Mouse (Mus musculus) midbrain, embryonic 10.5 days (tissue): Measurements from ENCODE around the gene Fbxw9. TPM values are rescaled to one million over a fixed set of nuclear protein-coding genes. Genes with fewer than 3 reads are reported as not detected.

ENCODE experiments used
- DNase-seq: peaks from one replicate; pipeline ENCODE4 v3.0.0-alpha.2; 2017; ENCODE audit warnings: low spot score
- H3K27ac ChIP-seq: fragments of 300-500 bp; sonication (generic); replicated peaks from 2 replicates; pipeline ENCODE4 v1.5.1; 2016; ENCODE audit warnings: mild to moderate bottlenecking
- H3K27me3 ChIP-seq: fragments of 300-500 bp; sonication (generic); 2 replicates; pipeline ENCODE4 v1.6.1; 2016; ENCODE audit warnings: low read depth, mild to moderate bottlenecking; ENCODE audit not compliant: poor library complexity, severe bottlenecking
- H3K36me3 ChIP-seq: fragments of 300-500 bp; sonication (generic); 2 replicates; pipeline ENCODE4 v1.6.1; 2016; ENCODE audit warnings: mild to moderate bottlenecking, moderate library complexity
- H3K4me1 ChIP-seq: fragments of 300-500 bp; sonication (generic); 2 replicates; pipeline ENCODE4 v1.6.1; 2016
- H3K4me3 ChIP-seq: fragments of 300-500 bp; sonication (generic); 2 replicates; pipeline ENCODE4 v1.5.1; 2016; ENCODE audit warnings: mild to moderate bottlenecking, moderate library complexity
- H3K9me3 ChIP-seq: fragments of 300-500 bp; sonication (generic); replicated peaks from 2 replicates; pipeline ENCODE4 v1.6.1; 2016; ENCODE audit warnings: mild to moderate bottlenecking
- WGBS: fragments of 180-500 bp; shearing (Covaris S2); methylation state at CpG from one replicate; pipeline ENCODE4 v1.1.7; 2016; 5-methylcytosine and 5-hydroxymethylcytosine counted together
- polyA plus RNA-seq: library from polyadenylated mRNA; unstranded; fragments of >200 nt; fragmentation: Nextera tagmentation; extraction: Ambion mirVana; gene quantifications from 2 replicates; pipeline ENCODE4 v1.2.1, GENCODE M21; 2016

The Fbxw9 gene
- polyA plus RNA-seq, result 25.5 and 32.3 TPM in 2 replicates

DNA sequence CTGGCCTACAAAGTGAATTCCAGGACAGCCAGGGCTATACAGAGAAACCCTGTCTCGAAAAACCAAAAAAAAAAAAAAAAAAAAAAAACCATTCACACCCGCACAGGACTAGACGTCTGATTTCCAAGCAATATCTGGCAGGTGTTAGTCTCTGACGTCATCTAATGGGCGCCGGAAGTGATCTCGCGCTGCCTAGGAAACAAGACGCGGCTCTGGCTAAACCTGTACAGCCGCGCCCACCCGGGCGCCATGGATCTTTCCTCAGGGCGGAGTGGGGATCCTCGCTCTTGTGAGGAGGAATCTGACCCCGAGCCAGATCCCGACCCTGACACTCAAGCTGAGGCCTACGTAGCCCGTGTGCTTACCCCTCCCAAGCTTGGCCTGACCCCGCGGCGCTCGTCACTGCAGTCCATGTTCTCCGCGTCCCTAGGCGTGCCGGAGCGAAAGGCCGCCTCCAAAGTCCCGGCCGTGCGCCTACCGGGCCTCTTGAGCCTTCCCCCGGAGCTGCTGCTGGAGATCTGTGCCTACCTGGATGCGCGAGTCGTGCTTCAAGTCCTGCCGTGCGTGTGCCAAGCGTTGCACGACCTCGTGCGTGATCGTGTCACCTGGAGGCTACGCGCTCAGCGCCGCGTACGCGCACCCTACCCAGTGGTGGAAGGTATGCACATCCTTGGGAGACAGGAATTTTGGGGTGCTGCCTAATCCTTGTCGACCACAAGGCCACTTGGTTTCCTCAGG lies at the start of gene Fbxw9:
Gene Fbxw9 (plus strand): TSS at position 177 of the 738 bp plus-strand sequence.
- Histone ChIP-seq H3K36me3 (peaks cover 46% of the 10 kb centered on the region), H3K4me1 (peaks cover 20% of the 10 kb centered on the region), H3K9me3 (no peaks in the 10 kb centered on the region), H3K27ac (peak within 1 kb of the TSS; percentile 78), H3K27me3 (no peaks in the 10 kb centered on the region), H3K4me3 (peak within 1 kb of the TSS; percentile 93)
- DNase-seq, result peak; percentile 90
- WGBS, result under 1% methylated on average over 53 of the region's 53 CpGs

DNA sequence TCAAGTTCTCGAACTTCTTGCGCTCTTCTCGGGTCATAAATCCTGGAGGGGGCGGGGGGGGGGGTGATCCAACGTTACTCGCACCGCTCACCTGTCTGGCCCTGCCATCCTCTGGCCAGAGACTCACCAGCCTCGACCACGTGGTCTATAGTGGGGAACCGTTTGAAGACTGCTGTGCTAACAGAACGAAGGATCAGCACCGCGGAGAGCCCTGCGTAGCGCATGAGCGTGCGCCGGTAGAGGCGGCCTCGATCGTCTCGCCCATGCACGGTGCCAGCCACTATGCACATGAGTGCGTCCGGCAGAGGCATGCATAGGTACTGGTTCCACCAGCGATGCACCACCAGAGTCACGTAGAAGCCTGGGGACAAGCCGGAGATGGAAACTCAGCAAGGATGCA lies 48.6 kb upstream of the Fbxw9 start:
- Histone ChIP-seq H3K4me3 (peak overlapping the region; percentile 21), H3K27ac (no peak overlapping the region), H3K27me3 (peaks cover 77% of the 10 kb centered on the region), H3K9me3 (no peaks in the 10 kb centered on the region), H3K36me3 (no peaks in the 10 kb centered on the region), H3K4me1 (peaks cover 12% of the 10 kb centered on the region)
- whole genome bisulfite sequencing, result 13% methylated on average over 28 of the region's 28 CpGs
- DNase-seq, result no peak

DNA sequence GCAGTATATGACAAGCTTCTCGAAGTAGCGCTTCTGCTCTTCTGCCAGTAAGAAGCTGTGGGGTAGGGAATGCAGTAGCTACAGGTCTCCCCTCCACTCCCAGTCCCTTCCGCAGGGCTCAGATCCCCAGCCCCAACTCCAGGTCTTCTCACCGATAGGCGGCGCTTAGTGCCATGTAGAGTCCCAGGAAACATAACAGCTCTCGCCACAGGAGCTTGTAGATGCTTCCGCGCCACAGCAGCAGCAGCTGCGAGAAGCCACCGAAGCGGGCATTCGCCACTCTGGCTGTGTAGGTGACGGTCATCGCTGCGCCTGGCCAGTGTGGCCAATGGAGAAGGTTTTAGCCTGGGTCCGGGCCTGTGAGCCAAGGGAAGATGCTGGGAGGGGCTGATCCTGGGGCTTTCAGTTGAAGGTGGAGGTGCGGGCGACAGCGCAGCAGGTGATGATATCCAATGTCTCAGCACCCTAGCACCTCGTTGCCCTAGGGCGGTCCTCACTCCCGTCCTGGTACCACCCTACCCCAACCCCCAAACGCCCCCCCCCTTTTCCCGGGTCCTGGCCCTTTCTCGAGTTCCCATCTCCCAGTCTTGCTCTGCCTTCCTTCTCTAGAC lies 46.5 kb upstream of the Fbxw9 start:
- Histone ChIP-seq H3K9me3 (no peaks in the 10 kb centered on the region), H3K4me1 (peaks cover 24% of the 10 kb centered on the region), H3K27me3 (peaks cover 61% of the 10 kb centered on the region), H3K36me3 (peaks cover 12% of the 10 kb centered on the region), H3K27ac (peak overlapping the region; percentile 39; the same call in 1 of the 2 replicates), H3K4me3 (peak overlapping the region; percentile 51)
- peak; percentile 77 for DNase-seq
- WGBS, result 5% methylated on average over 26 of the region's 26 CpGs

DNA sequence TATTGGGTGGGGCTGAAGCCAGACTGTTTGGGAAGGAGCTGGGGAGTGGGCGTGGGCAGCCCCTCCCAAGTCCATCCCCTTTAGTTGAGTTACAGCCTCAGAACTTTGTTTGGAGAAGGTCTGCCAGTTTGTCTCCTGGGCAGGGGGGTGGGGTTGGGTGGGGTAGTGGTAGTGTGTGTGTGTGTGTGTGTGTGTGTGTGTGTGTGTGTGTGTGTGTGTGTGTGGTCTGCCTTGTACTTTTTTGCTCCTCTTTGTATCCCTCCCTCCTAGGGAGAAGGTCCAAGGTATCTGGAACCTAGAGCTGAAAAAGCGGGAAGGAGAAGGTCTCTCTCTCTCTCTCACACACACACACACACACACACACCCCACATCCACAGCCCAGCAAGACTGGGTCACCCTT lies 45.4 kb upstream of the Fbxw9 start, which contains the start of gene Best2:
Gene Best2 (minus strand): TSS at position 101 of the 400 bp plus-strand sequence.
- Histone ChIP-seq H3K4me1 (peaks cover 24% of the 10 kb centered on the region), H3K27ac (peak within 1 kb of the TSS; percentile 39; the same call in 1 of the 2 replicates), H3K27me3 (peaks cover 50% of the 10 kb centered on the region), H3K36me3 (peaks cover 23% of the 10 kb centered on the region), H3K9me3 (no peaks in the 10 kb centered on the region), H3K4me3 (peak within 1 kb of the TSS; percentile 51)
- WGBS, result 65% methylated on average over 2 of the region's 2 CpGs
- no peak for DNase-seq

DNA sequence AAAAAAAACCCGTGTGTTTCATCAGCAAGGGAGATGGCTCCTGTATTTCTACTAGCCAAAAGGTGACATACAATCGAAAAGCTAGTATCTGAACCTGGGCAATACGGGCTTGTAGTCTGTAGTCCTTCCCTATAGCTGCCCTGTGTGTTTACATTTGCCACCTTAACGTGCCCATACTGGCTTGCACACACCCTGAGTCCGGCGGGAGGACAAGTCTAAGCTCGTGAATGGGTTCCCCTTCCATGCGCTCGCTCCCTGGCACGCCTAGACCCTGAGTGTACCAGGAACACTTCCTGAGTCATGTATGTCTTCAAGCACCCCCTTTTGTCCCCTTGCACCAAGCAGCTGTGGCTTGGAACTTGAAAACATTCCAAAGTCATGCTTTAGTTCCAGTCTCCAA lies 43.1 kb upstream of the Fbxw9 start:
- Histone ChIP-seq H3K36me3 (peaks cover 46% of the 10 kb centered on the region), H3K9me3 (no peaks in the 10 kb centered on the region)

DNA sequence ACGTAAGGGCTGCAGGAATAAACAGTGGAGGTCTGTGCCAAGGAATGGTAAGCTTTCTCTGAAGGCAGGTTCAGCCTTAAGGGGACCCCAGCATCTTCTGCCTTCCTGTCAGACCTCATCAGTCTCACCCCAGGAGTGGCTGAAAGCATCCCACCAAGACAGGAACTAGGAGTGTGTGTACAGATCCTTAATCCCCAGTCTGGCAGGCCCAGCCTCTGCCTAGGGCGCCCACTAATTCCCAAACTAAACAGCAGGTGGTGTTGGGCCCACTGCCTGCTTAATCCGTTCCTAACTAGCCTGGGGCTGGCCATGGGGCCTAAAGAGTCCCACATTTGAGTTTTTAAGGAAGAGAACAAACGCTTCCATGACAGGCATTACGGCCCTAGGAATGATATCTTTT lies 42.6 kb upstream of the Fbxw9 start:
- no peak overlapping the region for H3K27ac ChIP-seq

More for the DNA sequence above, 43.1 kb upstream of the Fbxw9 start:
- peaks cover 33% of the 10 kb centered on the region for H3K27me3 ChIP-seq
- WGBS, result 70% methylated on average over 10 of the region's 10 CpGs
- peaks cover 19% of the 10 kb centered on the region for H3K4me1 ChIP-seq
- no peak for DNase-seq
- H3K27ac ChIP-seq, result no peak overlapping the region
- no peak overlapping the region for H3K4me3 ChIP-seq

DNA sequence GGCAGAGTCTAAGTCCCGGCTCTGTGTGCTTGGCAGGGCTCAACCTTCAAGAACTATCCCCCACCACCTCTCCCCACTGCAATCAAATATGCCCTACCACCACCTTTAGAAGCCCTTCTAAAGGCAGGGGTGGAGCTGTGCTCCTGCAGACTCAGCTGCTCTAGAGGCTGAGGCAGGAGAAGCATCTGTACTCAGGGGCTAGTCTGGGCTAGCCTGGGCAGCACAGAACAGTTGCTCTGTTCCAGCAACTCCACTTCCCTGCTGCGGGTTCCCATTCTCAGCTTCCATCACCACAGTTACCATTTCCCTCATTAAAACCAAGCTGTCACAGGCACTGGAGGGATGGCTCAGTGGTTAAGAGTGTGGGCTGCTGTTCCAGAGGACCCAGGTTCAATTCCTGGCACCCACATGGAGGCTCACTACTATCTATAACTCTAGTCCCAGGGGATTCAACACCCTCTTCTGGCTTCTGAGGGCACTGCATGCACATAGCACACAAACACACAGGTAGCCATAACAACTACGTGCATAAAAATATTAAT lies 38.3 kb upstream of the Fbxw9 start:
- peaks cover 71% of the 10 kb centered on the region for H3K36me3 ChIP-seq
- no peak overlapping the region for H3K27ac ChIP-seq
- no peak for DNase-seq
- peaks cover 36% of the 10 kb centered on the region for H3K4me1 ChIP-seq
- 95% methylated on average over 3 of the region's 3 CpGs for WGBS
- H3K4me3 ChIP-seq, result no peak overlapping the region
- no peaks in the 10 kb centered on the region for H3K27me3 ChIP-seq
- H3K9me3 ChIP-seq, result no peaks in the 10 kb centered on the region

More for the DNA sequence above, 42.6 kb upstream of the Fbxw9 start:
- H3K27me3 ChIP-seq, result peaks cover 28% of the 10 kb centered on the region
- no peak overlapping the region for H3K4me3 ChIP-seq
- peaks cover 51% of the 10 kb centered on the region for H3K36me3 ChIP-seq
- H3K4me1 ChIP-seq, result peaks cover 19% of the 10 kb centered on the region
- no peak for DNase-seq
- no peaks in the 10 kb centered on the region for H3K9me3 ChIP-seq
- WGBS, result 31% methylated on average over 5 of the region's 5 CpGs

DNA sequence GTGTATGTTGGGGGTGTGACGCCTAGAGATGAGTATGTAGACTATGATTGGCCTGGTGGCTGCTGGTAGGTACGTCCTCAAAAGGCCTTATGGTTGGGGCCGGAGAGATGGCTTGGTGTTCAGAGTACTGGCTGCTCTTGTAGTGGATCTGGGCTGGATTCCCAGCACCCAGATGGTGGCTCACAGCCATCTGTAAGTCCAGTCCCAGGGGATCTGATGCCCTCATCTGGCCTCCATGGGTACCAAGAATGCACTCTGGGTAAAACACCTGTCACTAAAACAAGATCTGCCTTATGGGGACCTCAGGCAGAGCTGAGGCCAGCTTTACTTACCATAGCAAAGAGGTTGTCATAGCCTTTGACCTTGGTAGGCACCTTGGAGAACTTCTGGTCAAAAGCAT lies 36.0 kb upstream of the Fbxw9 start:
- Histone ChIP-seq H3K36me3 (peaks cover 57% of the 10 kb centered on the region), H3K4me1 (peaks cover 37% of the 10 kb centered on the region), H3K27ac (no peak overlapping the region), H3K4me3 (peak overlapping the region; percentile 83), H3K27me3 (no peaks in the 10 kb centered on the region), H3K9me3 (no peaks in the 10 kb centered on the region)
- no peak for DNase-seq
- 96% methylated on average over 3 of the region's 3 CpGs for WGBS

DNA sequence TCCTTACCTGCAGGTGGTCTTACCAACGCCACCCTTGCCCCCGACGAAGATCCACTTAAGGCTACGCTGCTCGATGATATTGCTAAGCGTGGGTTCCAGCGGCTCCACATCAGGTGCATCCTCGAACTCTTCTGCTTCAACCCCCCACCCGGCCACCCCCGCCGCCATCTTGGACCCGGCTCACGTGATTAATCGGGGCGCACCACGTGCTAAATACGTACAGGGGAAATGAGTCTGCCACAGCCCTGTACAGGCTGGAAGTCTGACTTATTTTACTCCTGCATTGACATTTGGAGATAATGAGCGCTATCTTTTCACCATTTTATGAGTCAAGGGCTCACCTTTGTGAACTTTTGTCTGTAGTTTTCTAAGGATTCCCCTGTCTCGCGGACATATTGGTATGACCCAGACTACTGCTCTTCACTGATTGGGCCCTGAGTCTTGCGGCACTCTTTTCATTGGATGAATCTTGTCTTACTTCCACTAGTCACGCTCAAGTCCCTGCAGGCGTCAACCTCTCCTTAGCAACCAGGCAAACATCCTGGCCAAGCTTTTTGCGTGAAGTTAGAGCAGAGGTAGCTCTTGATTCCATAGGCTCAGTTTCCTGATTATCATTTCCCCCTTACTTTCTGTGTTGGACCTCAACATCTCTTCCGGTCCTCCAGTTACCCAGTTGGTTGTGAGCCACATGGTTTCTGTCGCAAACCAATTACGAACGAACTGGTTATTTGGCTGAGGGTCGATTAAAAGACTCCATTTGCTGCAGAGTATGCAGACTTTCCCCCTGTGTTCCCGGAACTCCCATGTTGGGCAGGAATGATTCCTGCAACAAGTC lies 34.5 kb upstream of the Fbxw9 start, which contains the start of gene Asna1:
Gene Asna1 (minus strand): TSS at position 184 of the 835 bp plus-strand sequence.
- Histone ChIP-seq H3K9me3 (no peaks in the 10 kb centered on the region), H3K27ac (peak within 1 kb of the TSS; percentile 98), H3K36me3 (peaks cover 57% of the 10 kb centered on the region), H3K4me3 (peak within 1 kb of the TSS; percentile 83), H3K27me3 (no peaks in the 10 kb centered on the region), H3K4me1 (peaks cover 44% of the 10 kb centered on the region)
- peak; percentile 88 for DNase-seq
- WGBS, result 7% methylated on average over 30 of the region's 30 CpGs

DNA sequence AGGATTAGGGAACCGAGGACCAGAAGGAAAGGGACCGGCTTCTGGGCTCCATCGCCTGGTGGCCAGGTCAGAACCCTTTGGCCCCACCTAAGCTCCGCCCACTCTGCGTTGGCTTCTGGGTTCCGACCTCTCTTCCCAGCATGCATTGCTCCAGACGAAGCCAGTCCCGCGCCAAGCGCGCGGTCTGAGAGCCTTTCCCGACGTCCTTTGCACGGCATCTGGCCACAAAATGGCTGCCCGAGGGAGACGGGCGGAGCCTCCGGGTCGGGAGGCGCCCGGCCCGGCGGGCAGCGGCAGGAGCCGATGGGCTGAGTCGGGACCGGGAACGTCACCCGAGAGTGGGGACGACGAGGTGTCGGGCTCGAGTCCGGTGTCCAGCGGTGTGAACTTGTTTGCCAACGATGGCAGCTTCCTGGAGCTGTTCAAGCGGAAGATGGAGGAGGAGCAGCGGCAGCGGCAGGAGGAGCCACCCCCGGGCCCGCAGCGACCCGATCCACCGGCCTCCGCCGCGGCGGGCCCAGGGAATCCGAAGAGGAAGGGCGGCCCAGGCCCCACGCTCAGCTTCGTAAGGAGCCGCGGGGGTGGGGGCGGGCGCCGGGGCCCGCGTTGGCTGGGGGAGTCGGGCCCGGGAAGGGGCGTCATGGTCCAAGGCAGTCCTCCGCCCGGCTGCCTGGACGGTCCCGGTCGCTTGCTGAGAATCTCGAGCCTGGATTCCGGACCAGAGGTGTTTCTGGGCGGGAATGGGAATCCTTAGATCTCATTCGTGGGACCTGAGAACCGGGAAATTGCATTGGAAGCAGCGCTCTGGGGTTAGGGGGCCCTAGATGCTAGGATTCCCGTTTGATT lies 33.0 kb upstream of the Fbxw9 start, which contains the start of gene Trir:
Gene Trir (plus strand): TSS at position 154 of the 846 bp plus-strand sequence.
- Histone ChIP-seq H3K4me1 (peaks cover 44% of the 10 kb centered on the region), H3K27me3 (no peaks in the 10 kb centered on the region), H3K9me3 (no peaks in the 10 kb centered on the region), H3K4me3 (peak within 1 kb of the TSS; percentile 83), H3K36me3 (peaks cover 56% of the 10 kb centered on the region), H3K27ac (peak within 1 kb of the TSS; percentile 98)
- WGBS, result under 1% methylated on average over 75 of the region's 75 CpGs
- peak; percentile 97 for DNase-seq

DNA sequence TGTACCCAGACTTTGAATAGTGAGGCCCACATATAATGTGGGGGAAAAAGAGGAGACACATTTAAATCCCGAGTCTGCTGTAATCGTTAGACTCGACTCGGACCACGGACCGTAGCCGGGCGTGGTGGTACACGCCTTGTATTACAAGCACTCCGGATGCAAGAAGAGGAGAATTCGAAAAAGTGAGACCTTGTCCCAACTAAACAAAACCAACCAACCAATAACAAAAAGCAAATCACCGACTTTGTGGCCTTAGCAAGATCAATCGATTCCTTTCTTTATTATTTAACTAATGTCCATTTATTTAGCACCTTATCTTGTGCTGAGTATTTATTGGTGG lies 32.4 kb upstream of the Fbxw9 start:
- 2% methylated on average over 13 of the region's 13 CpGs for WGBS
- Histone ChIP-seq H3K9me3 (no peaks in the 10 kb centered on the region), H3K4me3 (peak overlapping the region; percentile 83), H3K36me3 (peaks cover 56% of the 10 kb centered on the region), H3K27me3 (no peaks in the 10 kb centered on the region), H3K27ac (peak overlapping the region; percentile 98), H3K4me1 (peaks cover 44% of the 10 kb centered on the region)
- DNase-seq, result no peak
